Mouse (Mus musculus) A20 (cell line): ENCODE measurements around the gene Alg14.

ENCODE experiments used
- DNase-seq: peaks from one replicate; pipeline ENCODE4 v3.0.0-alpha.2; 2011; ENCODE audit warnings: low read depth, low spot score

Gene Alg14

DNA sequence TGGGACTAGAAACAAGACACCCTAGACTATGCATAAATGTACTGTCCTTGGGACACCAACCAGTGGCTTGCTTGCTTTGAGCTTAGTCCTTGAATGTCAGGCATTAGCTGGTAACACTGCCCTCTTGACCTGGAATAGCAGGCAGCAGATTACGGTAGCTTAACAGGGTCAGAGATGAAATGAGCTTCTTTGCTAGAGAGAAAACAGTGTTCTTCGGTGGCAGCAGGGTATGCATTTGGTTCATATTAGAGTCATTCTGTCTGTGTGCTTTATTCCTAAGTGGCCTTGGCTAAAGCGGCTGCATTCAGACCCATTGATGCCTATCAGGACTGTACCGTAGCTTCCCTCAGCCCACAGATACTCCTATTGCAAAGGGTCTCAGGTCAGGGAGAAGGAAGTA lies 72.8 kb downstream of the Alg14 start:
- no peak for DNase-seq

DNA sequence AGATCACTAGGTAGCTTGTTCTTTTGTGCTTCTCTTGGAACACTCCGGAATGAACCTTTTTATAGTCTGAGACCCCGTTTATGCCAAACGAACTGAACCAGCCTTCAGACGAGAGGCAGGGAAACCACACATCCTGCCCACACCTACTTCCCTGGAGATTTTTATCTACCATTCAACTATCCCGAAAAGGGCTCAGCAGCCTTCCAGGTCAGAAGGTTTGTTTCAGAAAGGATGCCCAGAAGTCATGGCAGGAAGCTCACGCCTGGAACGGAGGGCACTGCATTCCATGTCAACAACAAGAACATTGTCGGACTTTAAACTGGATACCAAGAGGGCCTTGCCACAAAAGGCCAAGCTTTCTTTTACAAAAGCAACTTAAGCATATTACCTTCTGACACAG lies 73.6 kb downstream of the Alg14 start:
- no peak for DNase-seq

DNA sequence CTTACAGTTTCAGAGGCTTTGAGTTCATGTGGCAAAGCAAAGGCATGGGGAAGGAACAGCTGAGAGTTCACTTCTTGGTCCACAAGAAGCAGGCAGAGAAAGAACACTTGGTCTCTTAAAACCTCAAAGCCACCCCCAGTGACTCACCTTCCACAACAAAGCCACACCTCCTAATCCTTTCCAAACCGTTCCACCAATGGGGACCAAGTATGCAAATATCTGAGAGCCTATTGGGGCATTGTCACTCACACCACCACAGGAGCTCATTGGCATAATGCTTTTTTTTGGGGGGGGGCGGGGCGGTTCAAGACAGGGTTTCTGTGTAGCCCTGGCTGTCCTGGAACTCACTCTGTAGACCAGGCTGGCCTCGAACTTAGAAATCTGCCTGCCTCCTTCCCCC lies 77.0 kb downstream of the Alg14 start:
- DNase-seq: no peak

DNA sequence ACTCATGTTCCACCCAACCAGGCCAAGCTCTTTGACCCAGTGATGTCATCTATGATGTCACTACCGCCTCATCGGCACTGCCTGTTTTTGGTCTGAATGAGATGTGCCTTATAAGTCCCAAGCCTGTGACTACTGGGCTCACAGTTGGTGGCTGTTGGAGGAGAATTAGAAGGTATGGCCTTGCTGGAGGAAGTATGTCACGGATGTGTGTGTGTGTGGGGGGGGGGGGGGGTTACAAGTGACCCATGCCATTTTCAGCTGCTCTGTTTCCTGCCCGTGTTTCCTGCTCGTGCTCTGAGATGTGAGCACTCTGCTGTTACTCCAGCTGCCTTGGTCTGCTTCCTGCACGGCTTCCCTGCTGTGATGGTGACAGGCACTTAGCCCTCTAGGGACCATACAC lies 77.9 kb downstream of the Alg14 start:
- peak; percentile 21 for DNase-seq

DNA sequence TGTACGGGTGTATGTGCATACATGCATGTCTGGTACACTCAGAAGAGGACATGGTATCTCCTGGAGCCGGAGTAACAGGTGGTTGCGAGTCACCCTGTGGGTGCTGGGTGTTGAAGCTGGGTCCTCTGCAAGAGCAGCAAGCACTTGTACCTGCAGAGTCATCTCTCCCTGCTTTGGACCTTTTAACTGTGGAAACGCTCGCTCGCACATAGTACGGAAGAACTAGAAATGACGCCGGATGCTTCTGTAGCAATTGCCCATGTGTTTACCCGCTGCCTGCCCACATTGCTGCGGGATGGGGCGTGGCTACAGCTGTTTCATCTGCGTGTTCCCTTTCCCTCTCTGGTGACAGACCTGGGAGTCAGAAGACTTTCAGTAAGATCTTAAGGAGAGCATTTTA lies 78.7 kb downstream of the Alg14 start:
- DNase-seq: no peak

DNA sequence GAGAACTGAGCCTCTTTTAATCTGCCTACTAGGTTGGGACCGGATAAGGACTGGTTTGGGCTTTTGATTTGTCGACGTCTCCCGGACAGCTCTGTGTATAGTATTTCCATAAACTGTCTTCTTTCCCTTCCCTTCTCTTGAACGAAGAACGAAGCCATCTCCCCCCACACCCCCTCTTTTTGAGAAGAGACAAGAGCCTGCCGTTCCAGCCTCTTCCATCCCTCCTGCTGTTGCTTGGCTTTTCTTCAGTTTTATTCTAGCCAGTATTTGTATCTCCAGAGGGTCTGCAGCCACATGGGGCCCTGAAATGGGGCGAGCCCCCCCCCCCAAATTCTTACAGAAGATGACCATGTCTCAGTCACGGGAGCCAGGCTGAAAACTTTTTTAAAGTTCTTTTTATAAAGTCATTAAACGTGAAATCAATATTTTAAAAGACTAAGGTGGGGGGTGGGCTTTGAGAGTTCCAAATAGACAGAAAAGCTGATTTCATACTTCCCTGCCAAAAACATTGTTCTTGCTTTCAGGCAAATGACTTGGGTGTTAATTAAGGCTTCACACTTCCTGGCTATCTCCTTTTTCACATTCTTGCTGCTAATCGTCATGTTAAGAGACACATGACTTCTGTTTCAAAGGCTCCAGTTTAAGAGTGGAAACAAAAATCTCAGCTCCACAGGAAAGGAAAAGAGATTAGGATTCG lies 79.4 kb downstream of the Alg14 start:
- DNase-seq: no peak

DNA sequence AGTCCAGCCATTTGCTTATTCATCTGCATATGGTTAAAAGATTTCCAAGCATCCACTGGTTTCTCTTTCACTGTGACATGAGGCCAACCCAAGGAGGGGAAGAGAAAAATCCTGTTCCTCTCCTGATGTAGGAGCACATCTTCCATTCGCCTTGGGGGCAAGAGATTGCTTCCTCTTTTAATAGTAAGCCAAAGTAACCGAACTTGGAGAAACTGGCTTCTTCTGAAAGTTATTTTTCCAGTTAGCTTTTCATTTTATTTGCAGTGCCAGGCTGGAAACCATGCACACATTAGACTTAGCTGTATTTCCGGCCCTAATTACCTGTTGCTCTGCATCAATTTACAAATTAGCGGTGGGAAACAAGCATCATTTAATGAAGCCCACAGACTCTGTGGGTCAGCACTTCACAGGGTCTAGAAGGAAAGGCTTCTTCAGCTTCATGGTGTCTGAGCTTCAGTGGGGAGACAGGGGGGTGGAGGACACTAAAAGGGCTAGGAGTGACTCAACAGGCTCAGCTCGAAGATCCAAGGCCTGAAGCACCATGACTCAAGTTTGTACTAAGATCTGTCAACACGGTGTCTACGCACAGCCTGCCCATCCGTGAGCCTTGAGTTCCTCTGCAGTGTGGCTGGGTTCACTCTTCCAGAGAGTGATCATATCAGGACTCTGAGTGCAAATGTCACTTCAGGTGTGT lies 80.1 kb downstream of the Alg14 start:
- DNase-seq: no peak

DNA sequence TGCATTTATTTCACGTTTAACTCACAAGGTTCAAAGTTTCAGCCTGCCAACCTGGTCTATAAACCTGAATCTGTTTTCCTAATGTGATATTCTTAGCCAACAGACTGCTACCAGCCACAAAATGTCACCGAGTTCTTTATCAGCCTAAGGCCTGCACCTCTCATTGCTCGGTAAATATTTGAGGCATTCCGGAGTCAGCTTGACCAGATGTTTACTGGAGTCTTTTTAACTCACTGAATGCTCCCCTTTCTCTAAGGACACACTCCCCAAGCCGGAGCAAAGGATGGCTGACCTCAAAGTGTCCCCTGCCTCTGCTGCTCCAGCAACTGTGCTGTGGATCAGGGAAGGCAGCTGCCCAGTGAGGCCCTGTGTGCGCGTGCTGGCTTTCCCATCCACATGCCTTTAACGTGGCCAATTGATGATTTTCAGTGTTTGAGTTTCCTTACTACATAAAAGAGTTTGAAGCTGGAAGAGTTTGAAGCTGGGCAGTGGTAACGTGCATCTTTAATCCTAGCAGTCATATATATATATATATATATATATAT lies 82.4 kb downstream of the Alg14 start:
- DNase-seq: no peak

DNA sequence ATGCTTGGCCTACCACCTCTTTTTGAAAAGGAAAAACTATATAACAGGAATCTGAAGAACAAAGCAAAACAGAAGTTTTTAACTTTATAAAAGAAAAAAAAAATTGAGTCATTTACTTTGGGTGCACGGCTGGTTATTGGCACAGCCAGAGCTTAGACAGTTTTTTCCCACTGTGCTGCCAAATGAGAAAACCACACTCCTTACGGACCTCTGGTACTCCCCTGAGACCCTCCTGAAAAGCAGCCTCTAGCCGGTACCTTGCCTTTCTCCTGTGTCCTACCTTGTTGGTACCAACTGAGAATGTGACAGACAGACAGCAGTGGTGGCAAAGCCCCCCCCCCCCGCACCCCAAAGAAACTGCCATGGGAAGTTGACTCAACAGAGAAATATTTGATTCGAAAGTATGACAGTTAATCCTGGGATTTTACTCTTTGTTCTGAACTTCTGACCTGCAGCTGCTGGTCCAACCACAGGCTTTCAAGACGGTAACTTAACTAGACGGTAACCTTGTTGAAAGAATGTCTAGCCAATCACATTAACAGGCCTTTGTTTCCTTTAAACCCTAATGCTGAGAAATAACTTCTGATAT lies 84.1 kb downstream of the Alg14 start:
- no peak for DNase-seq

DNA sequence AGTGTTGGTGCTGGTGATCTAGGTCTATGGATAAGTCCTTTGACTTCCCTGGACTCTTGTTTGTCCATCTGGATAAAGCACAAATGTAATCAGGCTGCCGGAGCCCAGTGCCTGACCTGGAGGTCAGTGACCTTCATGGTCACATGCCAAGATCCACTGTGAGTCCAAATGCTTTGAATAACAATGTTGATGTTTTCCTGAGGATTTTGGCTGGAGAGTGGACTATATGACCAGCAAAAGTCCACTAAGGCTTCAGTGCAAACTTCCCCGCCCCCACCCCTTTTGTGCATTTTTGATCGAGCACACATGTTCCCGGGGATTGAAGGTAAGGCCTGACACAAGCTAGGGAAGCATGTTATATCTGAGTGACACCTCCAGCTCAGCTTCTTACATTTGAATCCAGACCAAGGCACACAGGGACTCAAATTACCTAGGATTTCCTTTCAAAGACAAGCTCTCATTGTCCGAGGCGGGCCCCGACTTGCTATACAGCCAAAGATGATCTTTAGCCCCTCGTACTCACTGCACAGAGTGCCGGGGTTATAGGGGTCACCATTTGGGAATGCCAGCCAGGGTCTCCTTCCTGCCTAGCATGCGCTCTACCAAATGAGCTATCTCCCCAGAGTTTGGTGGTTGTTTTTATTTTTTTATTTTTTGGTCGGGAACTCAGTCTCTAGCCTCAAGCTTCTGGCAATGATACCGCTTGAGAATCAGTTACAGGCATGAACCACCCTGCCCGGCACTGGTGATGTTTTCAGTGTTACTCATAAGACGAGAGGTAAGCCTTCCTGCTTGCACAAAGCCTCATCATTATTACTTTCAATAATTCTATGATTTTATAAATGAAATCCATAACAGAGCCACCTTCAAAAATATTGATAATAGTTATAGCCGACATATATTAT lies 87.4 kb downstream of the Alg14 start:
- no peak for DNase-seq

DNA sequence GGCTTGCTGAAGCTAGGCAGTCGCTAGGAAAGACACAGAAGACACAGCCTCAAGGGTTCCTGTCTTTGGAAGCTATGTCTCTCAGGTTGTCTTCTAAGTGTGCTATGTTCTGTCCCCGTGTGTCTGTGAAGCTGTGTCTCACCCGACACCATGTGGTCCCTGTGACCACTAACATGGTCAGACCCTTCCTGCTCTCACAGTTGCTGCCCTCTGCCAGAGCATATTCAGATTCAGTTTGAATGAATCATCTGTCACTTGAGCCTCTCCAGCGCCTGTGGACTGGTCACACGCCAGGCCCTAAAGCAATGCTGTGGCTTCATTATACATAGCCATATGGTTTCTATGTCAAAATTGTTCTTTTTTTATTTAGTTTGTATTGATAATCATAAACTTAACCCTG lies 88.1 kb downstream of the Alg14 start:
- no peak for DNase-seq

DNA sequence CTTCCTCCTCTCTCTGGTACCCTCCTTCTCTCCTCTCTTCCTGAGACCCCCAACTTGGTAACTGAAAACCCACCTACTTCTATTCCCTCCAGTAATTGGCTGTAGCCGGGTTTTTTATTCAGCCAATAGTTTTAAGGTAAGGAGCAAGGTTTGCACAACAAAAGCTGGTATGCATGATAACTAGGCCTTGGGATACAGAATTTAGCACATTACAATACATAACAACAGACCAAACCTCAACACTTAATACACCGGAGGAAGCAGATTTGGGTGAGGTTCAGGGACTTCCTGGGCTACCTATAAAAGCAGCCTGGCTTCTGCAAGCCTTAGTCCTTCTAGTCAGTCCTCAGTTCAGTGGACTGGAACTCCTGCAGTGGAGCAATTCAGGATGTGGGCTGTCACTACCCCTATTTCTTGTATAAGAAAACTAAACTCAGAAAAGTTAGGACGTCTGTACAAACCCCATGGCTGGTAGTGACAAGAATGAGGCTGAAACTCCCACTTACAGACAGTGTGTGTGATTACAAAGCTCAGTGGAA lies 96.0 kb downstream of the Alg14 start:
- DNase-seq: no peak

DNA sequence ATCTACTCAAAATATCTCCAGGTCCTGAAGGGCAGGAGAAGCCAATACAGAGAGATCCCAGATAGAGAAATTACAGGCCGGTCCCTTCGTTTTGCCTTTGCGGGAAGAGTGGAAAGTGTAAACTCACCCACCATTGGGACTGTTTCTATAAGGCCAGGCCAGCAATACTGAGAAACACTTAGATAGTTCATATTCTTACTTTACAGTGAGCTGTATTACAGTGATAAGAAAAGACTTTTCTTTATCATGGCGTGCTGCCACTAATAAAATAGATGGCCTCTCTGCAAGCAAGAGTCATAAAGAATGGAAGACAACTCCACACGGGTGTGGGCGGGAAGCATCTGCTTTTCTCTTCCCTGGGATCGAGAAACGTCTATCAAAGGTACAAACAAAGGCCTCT lies 97.8 kb downstream of the Alg14 start:
- DNase-seq: no peak

DNA sequence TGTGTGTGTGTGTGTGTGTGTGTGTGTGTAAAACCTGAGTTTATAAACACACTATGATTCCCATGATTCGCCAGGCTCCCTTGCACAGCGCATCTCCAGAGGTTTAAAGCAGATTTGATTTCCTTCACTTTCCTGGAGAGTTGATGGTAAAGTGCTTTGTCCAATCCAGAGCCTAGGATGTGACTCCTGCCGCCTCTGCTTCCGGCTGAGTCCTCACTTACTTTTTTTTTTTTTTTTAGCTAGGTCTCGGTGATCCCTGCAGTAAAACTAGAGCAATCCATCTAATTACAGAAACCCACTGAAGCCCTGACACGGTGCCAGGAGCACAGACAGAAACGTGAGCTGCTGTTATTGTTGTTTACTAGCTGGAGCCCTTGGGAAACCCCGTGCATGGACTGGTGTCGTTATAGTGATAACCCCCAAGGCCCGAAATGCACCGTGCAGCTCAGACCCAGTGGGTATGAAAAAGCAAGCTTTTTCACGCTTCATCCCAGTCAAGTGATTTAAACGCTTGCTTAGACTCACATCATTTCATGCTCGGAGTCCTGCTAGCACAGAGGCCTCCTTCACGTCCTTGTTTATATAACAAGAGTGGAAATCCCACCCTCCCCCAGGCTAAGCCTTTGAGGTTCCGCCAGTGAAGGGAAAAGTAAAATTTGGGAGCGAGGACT lies 98.4 kb downstream of the Alg14 start:
- no peak for DNase-seq

DNA sequence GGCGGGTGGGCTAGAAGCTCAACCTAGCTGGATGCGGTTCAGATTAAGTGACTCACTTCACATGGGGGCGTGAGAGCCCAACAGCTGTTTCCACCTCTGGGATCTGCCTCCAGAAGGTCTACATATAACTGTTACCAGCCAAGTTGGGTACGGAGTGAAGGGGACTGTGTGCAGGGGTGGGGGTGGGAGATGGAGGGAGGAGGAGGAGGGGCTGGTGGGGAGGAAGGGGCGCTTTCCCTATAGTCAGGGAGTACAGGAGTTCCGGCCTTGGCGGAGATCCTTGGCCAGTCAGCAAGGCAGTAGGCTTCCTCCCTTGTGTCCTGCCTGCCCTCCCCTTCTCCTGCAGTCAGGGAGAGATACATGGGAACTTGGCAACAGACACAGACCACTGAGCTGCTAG lies 99.2 kb downstream of the Alg14 start:
- DNase-seq: no peak

DNA sequence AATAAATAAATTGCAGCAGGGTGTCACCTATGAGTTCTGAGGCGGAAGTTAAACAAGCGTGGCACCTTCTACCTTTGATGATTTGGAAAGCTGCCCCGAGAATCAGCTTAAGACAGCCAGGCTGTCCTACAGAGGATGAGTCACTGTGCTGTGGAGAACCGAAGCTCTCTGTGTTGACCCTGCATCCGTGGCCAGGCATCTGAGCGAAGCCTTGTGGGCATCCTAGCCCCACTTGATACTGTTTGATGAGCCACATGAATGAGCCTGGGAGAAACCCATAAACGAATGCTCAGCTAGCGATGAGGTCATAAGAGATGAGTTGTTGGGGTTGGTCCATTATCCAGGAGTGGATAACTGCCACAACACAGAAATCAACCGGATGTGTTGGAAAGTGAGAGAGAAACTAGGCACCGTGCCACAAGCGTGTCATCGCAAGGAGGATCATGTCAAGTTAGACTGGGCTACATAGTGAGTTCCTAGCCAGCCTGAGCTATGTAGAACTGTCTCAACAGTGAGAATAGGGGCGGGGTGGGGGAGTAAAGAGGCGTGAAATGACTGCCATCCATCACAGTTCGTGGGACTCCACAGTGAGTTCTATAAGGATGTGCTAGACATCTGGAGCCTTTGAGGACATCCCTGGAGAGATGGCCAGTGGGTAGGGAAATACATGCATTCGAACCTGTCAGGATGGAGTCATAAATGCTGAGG lies 104.2 kb downstream of the Alg14 start:
- DNase-seq: no peak

DNA sequence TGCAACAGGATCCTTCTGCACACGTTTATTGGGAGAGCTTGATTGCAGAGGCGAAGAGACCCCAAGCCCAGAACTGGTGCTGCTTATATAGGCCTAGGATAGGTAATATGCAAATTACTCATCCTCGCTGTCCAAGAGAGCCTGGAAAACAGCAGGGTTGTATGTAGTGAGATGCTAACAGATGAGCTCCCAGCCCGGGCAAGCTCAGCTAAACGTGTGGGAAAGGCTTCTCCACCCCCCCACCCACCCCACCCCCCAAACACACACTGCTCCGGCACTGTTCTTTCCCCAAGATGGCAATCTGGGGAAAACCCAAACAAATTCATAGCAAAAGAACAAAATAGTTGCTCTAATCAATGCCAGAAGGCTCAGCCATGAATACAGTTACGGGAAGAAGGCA lies 105.0 kb downstream of the Alg14 start:
- DNase-seq: no peak

DNA sequence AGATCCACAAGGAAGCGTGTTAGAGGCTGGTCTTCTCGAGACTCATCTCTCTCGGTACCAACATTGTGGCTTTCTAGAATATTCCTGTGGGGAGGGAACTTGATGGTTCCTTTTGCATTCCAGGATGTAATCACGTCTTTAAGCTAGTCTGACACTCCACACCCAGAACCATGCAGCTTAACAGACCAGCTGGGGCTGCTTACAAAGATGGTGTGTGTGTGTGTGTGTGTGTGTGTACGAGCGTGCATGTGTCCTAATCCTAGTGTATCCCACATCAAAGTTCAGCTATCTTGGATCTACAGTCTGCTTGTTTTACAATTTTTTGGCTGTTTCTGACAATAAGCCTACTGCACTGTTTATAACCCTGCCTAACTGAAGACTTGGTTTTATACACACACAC lies 105.4 kb downstream of the Alg14 start:
- DNase-seq: no peak

DNA sequence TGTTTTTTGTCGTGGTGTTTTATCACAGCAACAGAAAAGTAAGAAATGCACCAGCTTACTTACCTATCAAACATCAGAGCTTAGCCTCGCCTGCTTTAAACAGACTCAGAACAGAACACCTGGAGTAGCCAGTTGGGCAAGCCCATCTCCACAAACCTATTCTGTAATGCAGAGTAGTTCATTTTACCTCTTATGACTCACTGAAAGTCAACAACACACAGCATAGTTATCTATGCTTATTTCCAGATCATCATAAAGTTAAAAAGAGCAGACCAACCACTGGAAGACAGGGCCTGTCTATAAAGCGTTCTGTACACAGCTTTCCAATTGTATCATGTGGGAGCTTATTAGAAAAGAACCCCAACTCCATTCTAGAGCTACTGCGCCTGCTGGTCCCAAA lies 109.8 kb downstream of the Alg14 start:
- no peak for DNase-seq

DNA sequence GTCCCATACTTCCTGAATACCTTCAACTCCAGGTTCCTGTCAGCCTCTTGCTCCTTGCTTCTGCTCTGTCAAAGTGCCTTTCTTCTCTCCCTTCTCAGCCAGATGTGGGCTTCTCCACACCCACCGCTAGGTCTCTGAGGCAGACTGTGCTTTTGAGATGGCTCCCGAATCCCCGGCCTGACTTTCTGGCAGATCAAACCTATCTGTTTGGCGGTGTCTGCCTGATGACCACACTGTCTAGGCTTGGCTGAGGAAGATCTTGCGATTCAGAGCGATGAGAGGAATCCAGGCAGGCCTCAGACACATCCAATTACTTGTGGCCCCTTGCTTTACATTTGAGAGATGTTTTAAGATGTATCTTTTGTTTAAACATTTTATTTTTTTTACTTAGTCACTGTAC lies 110.5 kb downstream of the Alg14 start:
- no peak for DNase-seq
